Mouse (Mus musculus) kidney, postnatal 0 days (tissue): ENCODE data around the gene Nav3. TPM values are rescaled to one million over a fixed set of nuclear protein-coding genes. Genes with fewer than 3 reads are reported as not detected.

ENCODE experiments used
- ATAC-seq: fragments of 200-750 bp; cut with Nextera tagmentation; replicated peaks from 2 replicates; pipeline ENCODE4 v1.8.0; 2017; ENCODE audit warnings: low read depth, moderate number of reproducible peaks, moderate TSS enrichment, moderate library complexity; ENCODE audit not compliant: low FRiP score
- DNase-seq: peaks from one replicate; pipeline ENCODE4 v3.0.0-alpha.2; 2016; ENCODE audit warnings: low spot score
- H3K27ac ChIP-seq: fragments of 300-500 bp; sonication (generic); 2 replicates; pipeline ENCODE4 v1.5.1; 2014; ENCODE audit warnings: mild to moderate bottlenecking
- H3K27me3 ChIP-seq: fragments of 300-500 bp; sonication (generic); 2 replicates; pipeline ENCODE4 v1.6.1; 2014; ENCODE audit warnings: low read length, mixed read lengths; ENCODE audit not compliant: insufficient read depth
- H3K36me3 ChIP-seq: fragments of 300-500 bp; sonication (generic); 2 replicates; pipeline ENCODE4 v1.6.1; 2014; ENCODE audit warnings: low read length, mixed read lengths; ENCODE audit not compliant: insufficient read depth
- H3K4me1 ChIP-seq: fragments of 300-500 bp; sonication (generic); replicated peaks from 2 replicates; pipeline ENCODE4 v1.6.1; 2014; ENCODE audit warnings: antibody characterized with exemption, low read length, mixed read lengths; ENCODE audit not compliant: insufficient read depth
- H3K4me2 ChIP-seq: fragments of 300-500 bp; sonication (generic); 2 replicates; pipeline ENCODE4 v1.6.1; 2014; ENCODE audit warnings: mild to moderate bottlenecking, low read length, moderate library complexity, mixed read lengths
- H3K4me3 ChIP-seq: fragments of 300-500 bp; sonication (generic); replicated peaks from 2 replicates; pipeline ENCODE4 v1.5.1; 2014; ENCODE audit warnings: low read depth, low read length
- H3K9ac ChIP-seq: fragments of 300-500 bp; sonication (generic); 2 replicates; pipeline ENCODE4 v1.6.1; 2014; ENCODE audit warnings: low read depth, low read length
- H3K9me3 ChIP-seq: fragments of 300-500 bp; sonication (generic); replicated peaks from 2 replicates; pipeline ENCODE4 v1.6.1; 2016; ENCODE audit warnings: low read length, inconsistent platforms, mixed read lengths
- CTCF ChIP-seq: IDR thresholded peaks from 2 replicates; pipeline ENCODE4 v1.5.1; 2016; ENCODE audit warnings: antibody characterized with exemption, low read depth, mild to moderate bottlenecking, moderate library complexity
- whole genome bisulfite sequencing: fragments of 180-500 bp; shearing (Covaris S2); extraction: QIAGEN DNeasy Blood & Tissue Kit; methylation state at CpG from one replicate; pipeline ENCODE4 v1.1.7; 2014; 5-methylcytosine and 5-hydroxymethylcytosine counted together
- polyA plus RNA-seq: library from polyadenylated mRNA; unstranded; fragments of >200 nt; fragmentation: Nextera tagmentation; extraction: Ambion mirVana; gene quantifications from 2 replicates; pipeline ENCODE4 v1.2.1, GENCODE M21; 2015

Gene Nav3
- polyA plus RNA-seq, 1 experiment from 2014 or later = 6.0 TPM

GRCm38 (mm10) chr10:110469445-110469844, 13.4 kb upstream of the Nav3 start:
- Histone ChIP-seq H3K9me3 (no peaks in the 10 kb centered on the region), H3K4me3 (no peak overlapping the region), H3K4me1 (no peaks in the 10 kb centered on the region), H3K36me3 (no peaks in the 10 kb centered on the region), H3K27ac (no peak overlapping the region), H3K27me3 (no peaks in the 10 kb centered on the region), H3K9ac (no peak overlapping the region), H3K4me2 (no peak overlapping the region)
- no peak for ATAC-seq
- TF ChIP-seq CTCF = no peak
- DNase-seq = no peak
- WGBS = 42% methylated on average over 4 of the region's 4 CpGs

- Histone ChIP-seq H3K9ac (peak overlapping the region; percentile 55), H3K27ac (no peak overlapping the region), H3K4me1 (peaks cover 9% of the 10 kb centered on the region; the same call in 1 of the 2 replicates), H3K4me2 (peak overlapping the region; percentile 91), H3K27me3 (peaks cover 4% of the 10 kb centered on the region; the same call in 1 of the 2 replicates), H3K9me3 (no peaks in the 10 kb centered on the region), H3K36me3 (no peaks in the 10 kb centered on the region), H3K4me3 (peak overlapping the region; percentile 59)
- peak; percentile 41 for ATAC-seq
- WGBS = under 1% methylated on average over 43 of the region's 45 CpGs
- peak; percentile 10 for DNase-seq
- no peak for TF ChIP-seq CTCF
Measured at GRCm38 (mm10) chr10:110455063-110455837, 754 bp downstream of the Nav3 start.

GRCm38 (mm10) chr10:110453566-110453965, 2.4 kb downstream of the Nav3 start:
- no peaks in the 10 kb centered on the region for H3K9me3 ChIP-seq
- no peak overlapping the region for H3K27ac ChIP-seq
- no peak overlapping the region for H3K4me2 ChIP-seq
- no peak overlapping the region for H3K4me3 ChIP-seq
- H3K4me1 ChIP-seq = peaks cover 9% of the 10 kb centered on the region; the same call in 1 of the 2 replicates
- 78% methylated on average over 5 of the region's 5 CpGs for WGBS
- peaks cover 4% of the 10 kb centered on the region; the same call in 1 of the 2 replicates for H3K27me3 ChIP-seq
- ATAC-seq (no peak), DNase-seq (no peak)
- H3K9ac ChIP-seq = no peak overlapping the region
- TF ChIP-seq CTCF = no peak
- no peaks in the 10 kb centered on the region for H3K36me3 ChIP-seq

- ATAC-seq = no peak
- TF ChIP-seq CTCF = no peak
- no peak overlapping the region for H3K4me3 ChIP-seq
Measured at GRCm38 (mm10) chr10:110440396-110440795, 15.6 kb downstream of the Nav3 start.

GRCm38 (mm10) chr10:110431078-110431477, 24.9 kb downstream of the Nav3 start:
- no peaks in the 10 kb centered on the region for H3K27me3 ChIP-seq
- H3K9ac ChIP-seq = no peak overlapping the region
- no peak overlapping the region for H3K27ac ChIP-seq
- ATAC-seq = no peak
- H3K36me3 ChIP-seq = no peaks in the 10 kb centered on the region
- no peak for DNase-seq
- no peaks in the 10 kb centered on the region for H3K4me1 ChIP-seq
- H3K4me3 ChIP-seq = no peak overlapping the region
- no peaks in the 10 kb centered on the region for H3K9me3 ChIP-seq
- no peak for TF ChIP-seq CTCF
- 92% methylated on average over 3 of the region's 3 CpGs for WGBS
- no peak overlapping the region for H3K4me2 ChIP-seq

More at GRCm38 (mm10) chr10:110440396-110440795, 15.6 kb downstream of the Nav3 start:
- Histone ChIP-seq H3K27ac (no peak overlapping the region), H3K36me3 (no peaks in the 10 kb centered on the region), H3K4me2 (no peak overlapping the region), H3K27me3 (no peaks in the 10 kb centered on the region), H3K9ac (no peak overlapping the region), H3K4me1 (no peaks in the 10 kb centered on the region), H3K9me3 (no peaks in the 10 kb centered on the region)
- WGBS = 100% methylated on average over 2 of the region's 2 CpGs
- DNase-seq = no peak

GRCm38 (mm10) chr10:110429578-110429977, 26.4 kb downstream of the Nav3 start:
- no peak overlapping the region for H3K4me2 ChIP-seq
- H3K4me1 ChIP-seq = no peaks in the 10 kb centered on the region
- H3K9ac ChIP-seq = no peak overlapping the region
- TF ChIP-seq CTCF = no peak
- no peak for ATAC-seq
- H3K36me3 ChIP-seq = no peaks in the 10 kb centered on the region
- DNase-seq = no peak
- H3K9me3 ChIP-seq = no peaks in the 10 kb centered on the region
- H3K27ac ChIP-seq = no peak overlapping the region
- H3K27me3 ChIP-seq = no peaks in the 10 kb centered on the region
- WGBS = 61% methylated on average over 6 of the region's 6 CpGs
- no peak overlapping the region for H3K4me3 ChIP-seq
